Mouse (Mus musculus) midbrain, embryonic 12.5 days (tissue): ENCODE measurements around the gene Vmn1r54. TPM values are rescaled to one million over a fixed set of nuclear protein-coding genes. Genes with fewer than 3 reads are reported as not detected.

Source experiments
- ATAC-seq: fragments of 200-750 bp; cut with Nextera tagmentation; 2 replicates; pipeline ENCODE4 v1.8.0; 2017; ENCODE audit warnings: low read depth, moderate TSS enrichment, moderate library complexity; ENCODE audit not compliant: low FRiP score
- H3K27ac ChIP-seq: fragments of 300-500 bp; sonication (generic); replicated peaks from 2 replicates; pipeline ENCODE4 v1.5.1; 2016; ENCODE audit warnings: mild to moderate bottlenecking
- H3K27me3 ChIP-seq: fragments of 300-500 bp; sonication (generic); 2 replicates; pipeline ENCODE4 v1.6.1; 2016; ENCODE audit warnings: mild to moderate bottlenecking
- H3K36me3 ChIP-seq: fragments of 300-500 bp; sonication (generic); 2 replicates; pipeline ENCODE4 v1.6.1; 2016
- H3K4me1 ChIP-seq: fragments of 300-500 bp; sonication (generic); 2 replicates; pipeline ENCODE4 v1.6.1; 2016
- H3K4me2 ChIP-seq: fragments of 300-500 bp; sonication (generic); replicated peaks from 2 replicates; pipeline ENCODE4 v1.6.1; 2016; ENCODE audit warnings: mild to moderate bottlenecking, moderate library complexity
- H3K4me3 ChIP-seq: fragments of 300-500 bp; sonication (generic); 2 replicates; pipeline ENCODE4 v1.5.1; 2016; ENCODE audit warnings: mild to moderate bottlenecking
- H3K9ac ChIP-seq: fragments of 300-500 bp; sonication (generic); replicated peaks from 2 replicates; pipeline ENCODE4 v1.6.1; 2016; ENCODE audit warnings: mild to moderate bottlenecking, moderate library complexity
- H3K9me3 ChIP-seq: fragments of 300-500 bp; sonication (generic); 2 replicates; pipeline ENCODE4 v1.6.1; 2016; ENCODE audit warnings: mild to moderate bottlenecking
- WGBS: fragments of 180-500 bp; shearing (Covaris S2); methylation state at CpG from one replicate; pipeline ENCODE4 v1.1.7; 2016; 5-methylcytosine and 5-hydroxymethylcytosine counted together
- polyA plus RNA-seq: library from polyadenylated mRNA; unstranded; fragments of >200 nt; fragmentation: Nextera tagmentation; extraction: Ambion mirVana; gene quantifications from 2 replicates; pipeline ENCODE4 v1.2.1, GENCODE M21; 2016

Gene Vmn1r54
- polyA plus RNA-seq, 1 experiment from 2014 or later = not detected

DNA sequence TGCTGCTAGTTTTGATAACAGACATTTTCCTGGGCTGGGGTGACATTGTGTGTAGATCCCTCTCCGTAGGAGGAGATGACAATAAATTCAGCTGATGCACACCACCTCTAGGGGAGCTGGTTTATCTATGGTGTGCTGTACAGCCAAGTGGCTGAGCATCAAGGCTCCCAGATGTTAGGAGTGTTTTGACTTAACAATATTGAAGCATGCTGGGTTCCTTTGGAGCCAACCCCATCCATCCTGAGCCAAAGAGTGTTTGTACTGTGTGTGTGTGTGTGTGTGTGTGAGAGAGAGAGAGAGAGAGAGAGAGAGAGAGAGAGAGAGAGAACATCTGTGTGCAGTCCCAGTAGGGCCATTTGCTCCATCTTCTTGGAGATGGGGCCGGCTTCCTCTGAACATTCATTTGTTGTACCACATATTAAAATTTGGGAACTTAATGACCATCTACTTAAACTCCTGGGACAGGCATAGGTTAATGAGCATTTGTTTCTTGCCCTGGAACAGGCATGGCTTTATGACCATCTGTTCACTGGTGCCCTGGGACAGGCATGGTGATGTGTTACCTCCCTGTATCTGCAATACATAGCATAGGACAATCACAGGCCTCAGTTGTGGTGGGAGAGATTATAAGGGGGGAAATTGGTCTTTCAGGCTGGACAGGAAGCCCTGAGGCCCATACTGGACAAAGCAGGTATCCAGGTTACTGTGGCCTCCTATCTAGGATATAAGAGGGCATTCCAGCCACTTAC lies 71.6 kb downstream of the Vmn1r54 start:
- no peak overlapping the region for H3K9ac ChIP-seq
- no peaks in the 10 kb centered on the region for H3K4me1 ChIP-seq
- ATAC-seq = no peak
- no peak overlapping the region for H3K4me2 ChIP-seq
- H3K4me3 ChIP-seq = no peak overlapping the region
- H3K9me3 ChIP-seq = no peaks in the 10 kb centered on the region
- H3K27me3 ChIP-seq = no peaks in the 10 kb centered on the region
- no peaks in the 10 kb centered on the region for H3K36me3 ChIP-seq
- H3K27ac ChIP-seq = no peak overlapping the region
- 92% methylated on average over 2 of the region's 2 CpGs for WGBS

GRCm38 (mm10) chr6:90319019-90319418 lies 72.9 kb downstream of the Vmn1r54 start:
- H3K27ac ChIP-seq = no peak overlapping the region
- H3K4me3 ChIP-seq = no peak overlapping the region
- H3K4me1 ChIP-seq = no peaks in the 10 kb centered on the region
- no peaks in the 10 kb centered on the region for H3K36me3 ChIP-seq
- no peak for ATAC-seq
- no peaks in the 10 kb centered on the region for H3K27me3 ChIP-seq
- H3K9me3 ChIP-seq = no peaks in the 10 kb centered on the region
- WGBS = 92% methylated on average over 2 of the region's 2 CpGs
- no peak overlapping the region for H3K9ac ChIP-seq
- H3K4me2 ChIP-seq = no peak overlapping the region

GRCm38 (mm10) chr6:90319475-90320191 lies 73.5 kb downstream of the Vmn1r54 start:
- Histone ChIP-seq H3K9ac (no peak overlapping the region), H3K27me3 (no peaks in the 10 kb centered on the region), H3K4me3 (no peak overlapping the region), H3K9me3 (no peaks in the 10 kb centered on the region), H3K4me2 (no peak overlapping the region), H3K36me3 (no peaks in the 10 kb centered on the region), H3K4me1 (peaks cover under 1% of the 10 kb centered on the region; the same call in 1 of the 2 replicates), H3K27ac (no peak overlapping the region)
- 86% methylated on average over 7 of the region's 7 CpGs for WGBS
- no peak for ATAC-seq

GRCm38 (mm10) chr6:90320429-90320828 lies 74.3 kb downstream of the Vmn1r54 start:
- Histone ChIP-seq H3K27me3 (peaks cover 8% of the 10 kb centered on the region), H3K27ac (no peak overlapping the region), H3K9me3 (no peaks in the 10 kb centered on the region), H3K36me3 (no peaks in the 10 kb centered on the region), H3K4me1 (peaks cover 6% of the 10 kb centered on the region), H3K4me2 (no peak overlapping the region), H3K4me3 (no peak overlapping the region), H3K9ac (no peak overlapping the region)
- no peak for ATAC-seq
- WGBS = 85% methylated on average over 5 of the region's 5 CpGs

Other genes with a start within 250 kb of the Vmn1r54 start
- gene Vmn1r47, start 230.2 kb upstream of the Vmn1r54 start, polyA plus RNA-seq = not detected in 2 replicates
- not detected in 2 replicates for gene Vmn1r48, start 209.5 kb upstream of the Vmn1r54 start, polyA plus RNA-seq
- gene Vmn1r49, start 167.8 kb upstream of the Vmn1r54 start, polyA plus RNA-seq = not detected in 2 replicates
- gene Vmn1r50, start 144.9 kb upstream of the Vmn1r54 start, polyA plus RNA-seq = not detected in 2 replicates
- not detected in 2 replicates for gene Vmn1r51, start 123.7 kb upstream of the Vmn1r54 start, polyA plus RNA-seq
- gene Vmn1r52, start 71.5 kb upstream of the Vmn1r54 start, polyA plus RNA-seq = not detected in 2 replicates
- gene V1ra8, start 43.5 kb upstream of the Vmn1r54 start, polyA plus RNA-seq = not detected in 2 replicates
- not detected in 2 replicates for gene Vmn1r53, start 21.9 kb upstream of the Vmn1r54 start, polyA plus RNA-seq
- gene BC048671, start 54.9 kb downstream of the Vmn1r54 start, polyA plus RNA-seq = not detected in 2 replicates
- not detected in 2 replicates for gene Chst13, start 78.9 kb downstream of the Vmn1r54 start, polyA plus RNA-seq
- gene Uroc1, start 87.0 kb downstream of the Vmn1r54 start, polyA plus RNA-seq = not detected in 2 replicates
- 14.1 and 16.2 TPM in 2 replicates for gene Zxdc, start 123.2 kb downstream of the Vmn1r54 start, polyA plus RNA-seq
- gene Cfap100, start 182.5 kb downstream of the Vmn1r54 start, polyA plus RNA-seq = 3.5 and 4.3 TPM in 2 replicates
- 5.3 and 5.5 TPM in 2 replicates for gene Klf15, start 216.3 kb downstream of the Vmn1r54 start, polyA plus RNA-seq
- 8.8 and 11.6 TPM in 2 replicates for gene Aldh1l1, start 240.1 kb downstream of the Vmn1r54 start, polyA plus RNA-seq